21 mouse cellular contexts compared by ENCODE assay signal in the genomic region with DNA sequence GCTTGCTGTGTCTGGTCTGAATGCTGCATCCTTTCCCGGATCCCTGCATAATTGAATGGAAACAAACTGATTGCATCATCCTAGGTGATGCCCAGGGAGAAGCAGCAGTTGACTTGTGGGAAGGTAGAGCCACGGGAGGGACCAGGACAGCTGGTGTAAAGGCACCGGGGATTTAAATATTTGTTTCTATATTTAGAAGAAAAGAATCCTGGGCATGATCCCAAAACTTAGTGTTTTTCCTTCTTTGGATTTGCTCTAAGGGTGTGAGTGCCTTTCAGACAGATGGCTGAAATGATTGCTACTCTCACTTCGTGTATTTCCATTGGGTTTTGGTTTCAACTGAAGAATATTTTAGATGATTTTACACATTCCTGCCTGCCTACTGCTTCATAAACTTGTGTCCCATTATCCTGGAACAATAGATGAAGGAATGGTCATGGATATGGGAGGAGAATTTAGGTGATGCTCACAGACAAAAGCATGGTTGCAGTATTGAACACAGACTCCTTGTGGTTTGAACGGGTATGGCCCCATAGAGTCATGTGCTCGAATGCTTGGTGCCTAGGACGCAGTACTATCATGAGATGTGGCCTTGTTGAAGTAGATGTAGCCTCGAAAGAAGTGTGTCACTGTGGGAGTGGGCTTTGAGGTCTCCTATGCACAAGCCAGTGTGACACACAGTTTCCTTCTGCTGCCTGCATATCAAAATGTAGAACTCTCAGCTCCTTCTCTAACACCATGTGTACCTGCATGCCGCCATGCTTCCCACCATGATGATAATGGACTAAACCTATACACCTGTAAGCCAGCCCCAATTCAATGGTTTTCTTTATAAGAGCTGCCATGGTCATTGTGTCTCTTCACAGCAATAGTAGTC. TPM values are rescaled to one million over a fixed set of nuclear protein-coding genes. Genes with fewer than 3 reads are reported as not detected.
DNase-seq lines count a peak whose midpoint lies in the region; ATAC-seq and TF ChIP-seq lines count a peak whose summit lies in the region.
"Had no signal": no experiment of that assay in that cellular context is flagged by ENCODE, and none has a peak within 500 bp of the region (broad histone marks: within the 10 kb centered on the region; RNA-seq: fewer than 3 reads in every experiment).

No protein-coding gene starts in this region.

- peak; percentile 14 for DNase-seq in cerebellum, adult 9-11 months
- no peak for DNase-seq in cerebellum, postnatal 4 days (ENCODE audit: low spot score in 2 of 2)
- no peak for DNase-seq in hindbrain, postnatal 0 days (ENCODE audit: low spot score)
- no peak for DNase-seq in hindbrain, embryonic 11.5 days (ENCODE audit: low spot score)
- peak; percentile 41 for DNase-seq in right cerebral cortex, postnatal 25 days
- no peak for DNase-seq in right cerebral cortex, postnatal 10 days (ENCODE audit: low spot score in 2 of 2)
- DNase-seq: gastrocnemius, postnatal 25 days; liver, embryonic 13.5 days; lung, postnatal 10 days; thymus, postnatal 36 days had no signal

- no peaks in the 10 kb centered on the region for H3K27me3 ChIP-seq in hindbrain, postnatal 0 days (ENCODE audit: insufficient read depth, low read length)
- H3K27me3 ChIP-seq in hindbrain, embryonic 11.5 days (ENCODE audit: control insufficient read depth, insufficient read depth, low read length): no peaks in the 10 kb centered on the region
- H3K27me3 ChIP-seq: kidney, embryonic 15.5 days; liver, embryonic 13.5 days had no signal

- no peaks in the 10 kb centered on the region for H3K4me1 ChIP-seq in hindbrain, postnatal 0 days (ENCODE audit: insufficient read depth, low read length)
- H3K4me1 ChIP-seq in hindbrain, embryonic 11.5 days (replicated peaks; ENCODE audit: control insufficient read depth, insufficient read depth, low read length): no peaks in the 10 kb centered on the region
- H3K4me1 ChIP-seq: kidney, embryonic 15.5 days; liver, embryonic 13.5 days had no signal

- H3K9ac ChIP-seq in hindbrain, postnatal 0 days (replicated peaks; ENCODE audit: low read length): no peak overlapping the region
- no peak overlapping the region for H3K9ac ChIP-seq in hindbrain, embryonic 11.5 days (ENCODE audit: low read depth, low read length)
- H3K9ac ChIP-seq: kidney, embryonic 15.5 days; liver, embryonic 13.5 days had no signal

- no peak overlapping the region for H3K4me3 ChIP-seq in hindbrain, postnatal 0 days (ENCODE audit: low read length)
- no peak overlapping the region for H3K4me3 ChIP-seq in hindbrain, embryonic 11.5 days (ENCODE audit: low read depth, low read length)
- H3K4me3 ChIP-seq: kidney, embryonic 15.5 days; liver, embryonic 13.5 days had no signal

- 0 out of 2 replicates have a peak overlapping the region, but pooled peaks have one; percentile 7 for H3K27ac ChIP-seq in hindbrain, postnatal 0 days
- no peak overlapping the region for H3K27ac ChIP-seq in hindbrain, embryonic 11.5 days (ENCODE audit: low read depth, low read length)
- H3K27ac ChIP-seq: kidney, embryonic 15.5 days; liver, embryonic 13.5 days; stomach, postnatal 0 days had no signal

- 69% methylated on average over 9 of the region's 9 CpGs for WGBS in hindbrain, postnatal 0 days
- WGBS in hindbrain, embryonic 11.5 days: 83% methylated on average over 9 of the region's 9 CpGs

- no peaks in the 10 kb centered on the region for H3K9me3 ChIP-seq in hindbrain, postnatal 0 days (ENCODE audit: low read length)
- H3K9me3 ChIP-seq in hindbrain, embryonic 11.5 days (ENCODE audit: control insufficient read depth, low read length): no peaks in the 10 kb centered on the region
- H3K9me3 ChIP-seq: kidney, embryonic 15.5 days; liver, embryonic 13.5 days had no signal

- ATAC-seq in hindbrain, postnatal 0 days: no peak
- no peak for ATAC-seq in hindbrain, embryonic 11.5 days (ENCODE audit: low FRiP score)
- no peak for ATAC-seq in activated CD4-positive, CD25-positive, alpha-beta regulatory T cell, adult 4 months
- ATAC-seq: inflammation-experienced regulatory T-cells, adult 6 months had no signal

- H3K36me3 ChIP-seq in hindbrain, postnatal 0 days (ENCODE audit: insufficient read depth, low read length): no peaks in the 10 kb centered on the region
- no peaks in the 10 kb centered on the region for H3K36me3 ChIP-seq in hindbrain, embryonic 11.5 days (ENCODE audit: control insufficient read depth, insufficient read depth, low read length)
- H3K36me3 ChIP-seq: kidney, embryonic 15.5 days; liver, embryonic 13.5 days had no signal

- TF ChIP-seq CTCF in hindbrain, postnatal 0 days (IDR thresholded peaks at IDR 0.05; ENCODE audit: low read depth): no peak

- no peak overlapping the region for H3K4me2 ChIP-seq in hindbrain, postnatal 0 days (ENCODE audit: low read depth, low read length)
- no peak overlapping the region for H3K4me2 ChIP-seq in hindbrain, embryonic 11.5 days (replicated peaks; ENCODE audit: low read depth, low read length)
- H3K4me2 ChIP-seq: kidney, embryonic 15.5 days; liver, embryonic 13.5 days had no signal

RNA-seq across cellular contexts. Expression of a gene that starts 12.5 kb away (rescaled TPM):
- not detected in 2 replicates for total RNA-seq in hindbrain, postnatal 0 days (2014; rRNA removed)
- polyA plus RNA-seq in hindbrain, postnatal 0 days (2015; fragmentation: Nextera tagmentation; extraction: Ambion mirVana): not detected in 2 replicates
- not detected in 2 replicates for polyA plus RNA-seq in hindbrain, embryonic 11.5 days (2014; fragmentation: Nextera tagmentation; extraction: Ambion mirVana)
- polyA plus RNA-seq in activated CD4-positive, CD25-positive, alpha-beta regulatory T cell, adult 4 months (2017; shearing (Covaris generic)): not detected
- total RNA-seq: gastrocnemius, postnatal 25 days; hematopoietic stem cell, adult 5-6 weeks; layer of hippocampus, adult 8-10 months; megakaryocyte-erythroid progenitor cell, adult 5-6 weeks; neutrophil, adult 5-6 weeks had no signal
- polyA plus RNA-seq: embryonic facial prominence, embryonic 11.5 days; heart, embryonic 14.5 days; inflammation-experienced regulatory T-cells, adult 6 months; kidney, embryonic 15.5 days; limb, embryonic 11.5 days; liver, embryonic 13.5 days; stomach, postnatal 0 days had no signal

Comparison
In these comparisons a context has a peak if more than half of its experiments do, and no peak if none do; other contexts are left out.
1. DNase-seq: peak in cerebellum, adult 9-11 months (single experiment) and right cerebral cortex, postnatal 25 days (single experiment); none in cerebellum, postnatal 4 days (0 of 2), hindbrain, postnatal 0 days (single experiment), hindbrain, embryonic 11.5 days (single experiment) and right cerebral cortex, postnatal 10 days (0 of 2).